Mouse (Mus musculus): Measurements from ENCODE around the gene Trpm4. TPM values are rescaled to one million over a fixed set of nuclear protein-coding genes. Genes with fewer than 3 reads are reported as not detected.

Gene Trpm4
- polyA plus RNA-seq, 1 experiment: 12.8 TPM

GRCm38 (mm10) chr7:45355318-45356020 lies 21.9 kb upstream of the Trpm4 start:
- TF ChIP-seq POLR2A (IDR thresholded peaks at IDR 0.05; ENCODE audit: low read depth, low read length) (no peak), CTCF (IDR thresholded peaks at IDR 0.05; ENCODE audit: borderline replicate concordance, insufficient read depth, low read length) (no peak)
- H3K4me3 ChIP-seq (ENCODE audit: insufficient read depth, low read length): no peak overlapping the region

GRCm38 (mm10) chr7:45353041-45353440 lies 19.5 kb upstream of the Trpm4 start:
- H3K4me1 ChIP-seq (ENCODE audit: control insufficient read depth, insufficient read depth, low read length): no peaks in the 10 kb centered on the region
- no peak overlapping the region for H3K4me3 ChIP-seq (ENCODE audit: insufficient read depth, low read length)
- TF ChIP-seq CTCF (IDR thresholded peaks at IDR 0.05; ENCODE audit: borderline replicate concordance, insufficient read depth, low read length) (no peak), POLR2A (IDR thresholded peaks at IDR 0.05; ENCODE audit: low read depth, low read length) (no peak)
- no peak overlapping the region for H3K27ac ChIP-seq (ENCODE audit: insufficient read depth, low read length)

More at GRCm38 (mm10) chr7:45355318-45356020, 21.9 kb upstream of the Trpm4 start:
- no peaks in the 10 kb centered on the region for H3K4me1 ChIP-seq (ENCODE audit: control insufficient read depth, insufficient read depth, low read length)
- no peak overlapping the region for H3K27ac ChIP-seq (ENCODE audit: insufficient read depth, low read length)

GRCm38 (mm10) chr7:45346905-45347304 lies 13.3 kb upstream of the Trpm4 start:
- no peak for TF ChIP-seq POLR2A (IDR thresholded peaks at IDR 0.05; ENCODE audit: low read depth, low read length)
- TF ChIP-seq CTCF (IDR thresholded peaks at IDR 0.05; ENCODE audit: borderline replicate concordance, insufficient read depth, low read length): no peak
- no peak overlapping the region for H3K4me3 ChIP-seq (ENCODE audit: insufficient read depth, low read length)
- no peak overlapping the region for H3K27ac ChIP-seq (ENCODE audit: insufficient read depth, low read length)
- no peaks in the 10 kb centered on the region for H3K4me1 ChIP-seq (ENCODE audit: control insufficient read depth, insufficient read depth, low read length)

DNA sequence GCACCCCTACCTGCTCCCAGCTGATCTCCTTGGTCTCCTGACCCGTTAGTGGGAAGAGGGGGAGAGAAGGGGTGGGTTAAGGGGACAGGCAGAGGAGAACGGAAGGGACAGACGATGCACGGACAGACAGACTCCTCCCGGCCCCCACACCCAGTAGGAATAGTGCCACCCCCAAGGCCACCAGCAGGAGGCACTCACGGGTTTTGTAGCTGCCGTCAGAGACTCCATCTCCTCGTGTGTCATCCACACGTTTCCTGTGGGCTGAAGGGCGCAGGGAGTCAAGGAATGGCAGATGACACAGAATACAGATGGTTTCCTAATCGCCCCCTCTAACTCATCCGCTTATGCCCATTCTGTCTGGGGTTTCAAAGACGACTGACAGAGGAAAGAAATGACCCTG lies 10.0 kb upstream of the Trpm4 start:
- H3K4me1 ChIP-seq (ENCODE audit: control insufficient read depth, insufficient read depth, low read length): no peaks in the 10 kb centered on the region
- H3K27ac ChIP-seq (ENCODE audit: insufficient read depth, low read length): no peak overlapping the region
- no peak overlapping the region for H3K4me3 ChIP-seq (ENCODE audit: insufficient read depth, low read length)
- no peak for TF ChIP-seq POLR2A (IDR thresholded peaks at IDR 0.05; ENCODE audit: low read depth, low read length)
- no peak for TF ChIP-seq CTCF (IDR thresholded peaks at IDR 0.05; ENCODE audit: borderline replicate concordance, insufficient read depth, low read length)

GRCm38 (mm10) chr7:45342081-45342480 lies 8.5 kb upstream of the Trpm4 start:
- Histone ChIP-seq H3K4me1 (ENCODE audit: control insufficient read depth, insufficient read depth, low read length) (no peaks in the 10 kb centered on the region), H3K27ac (ENCODE audit: insufficient read depth, low read length) (no peak overlapping the region), H3K4me3 (ENCODE audit: insufficient read depth, low read length) (no peak overlapping the region)
- TF ChIP-seq POLR2A (IDR thresholded peaks at IDR 0.05; ENCODE audit: low read depth, low read length) (no peak), CTCF (IDR thresholded peaks at IDR 0.05; ENCODE audit: borderline replicate concordance, insufficient read depth, low read length) (no peak)

DNA sequence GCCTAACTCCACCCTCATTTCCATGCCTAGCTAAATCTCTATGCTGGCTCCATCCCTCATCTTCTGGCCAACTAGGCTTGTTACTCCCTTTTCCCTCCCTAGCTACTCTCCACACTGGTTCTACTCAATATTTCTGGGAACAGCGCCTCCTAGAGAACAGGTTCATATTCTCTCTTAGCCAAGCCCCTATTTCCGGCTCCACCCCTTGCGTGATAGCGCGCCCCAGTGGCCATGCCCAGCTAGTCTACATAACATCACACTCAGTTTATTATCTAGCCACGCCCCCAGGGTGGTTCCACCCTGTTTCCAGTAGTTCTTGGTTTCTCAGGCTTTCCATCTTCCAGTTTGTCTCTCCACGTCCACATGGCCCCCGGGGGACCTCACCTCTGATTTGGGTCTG lies 7.7 kb upstream of the Trpm4 start:
- no peak overlapping the region for H3K27ac ChIP-seq (ENCODE audit: insufficient read depth, low read length)
- no peak overlapping the region for H3K4me3 ChIP-seq (ENCODE audit: insufficient read depth, low read length)
- H3K4me1 ChIP-seq (ENCODE audit: control insufficient read depth, insufficient read depth, low read length): no peaks in the 10 kb centered on the region
- 0 out of 2 replicates have a peak, but pooled peaks have one; percentile 6 for TF ChIP-seq POLR2A (IDR thresholded peaks at IDR 0.05; ENCODE audit: low read depth, low read length)
- TF ChIP-seq CTCF (IDR thresholded peaks at IDR 0.05; ENCODE audit: borderline replicate concordance, insufficient read depth, low read length): peak; percentile 51; the same call in 1 of the 2 replicates

DNA sequence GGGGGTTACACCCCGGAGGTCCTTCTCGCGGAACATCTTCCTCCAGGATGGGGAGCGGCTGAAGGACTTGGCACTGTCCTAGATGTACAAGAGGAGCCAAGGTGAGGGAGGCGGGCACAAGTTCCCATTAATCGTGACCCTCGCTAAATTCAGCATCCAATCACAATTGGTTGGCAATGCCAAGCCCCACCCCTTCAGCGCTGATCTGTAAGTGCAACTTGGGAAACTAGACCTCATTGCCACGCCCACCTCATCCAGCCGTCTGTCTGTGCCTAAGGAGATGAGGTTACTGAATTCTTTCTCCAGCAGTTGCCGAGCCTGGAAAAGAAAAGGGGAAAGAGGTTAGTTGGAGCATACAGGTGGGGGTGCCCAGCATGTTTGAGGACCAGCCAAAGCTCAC lies 7.1 kb upstream of the Trpm4 start:
- TF ChIP-seq CTCF (IDR thresholded peaks at IDR 0.05; ENCODE audit: borderline replicate concordance, insufficient read depth, low read length) (no peak), POLR2A (IDR thresholded peaks at IDR 0.05; ENCODE audit: low read depth, low read length) (0 out of 2 replicates have a peak, but pooled peaks have one; percentile 3)
- Histone ChIP-seq H3K4me3 (ENCODE audit: insufficient read depth, low read length) (peak overlapping the region; percentile 46), H3K27ac (ENCODE audit: insufficient read depth, low read length) (no peak overlapping the region), H3K4me1 (ENCODE audit: control insufficient read depth, insufficient read depth, low read length) (no peaks in the 10 kb centered on the region)

- no peak overlapping the region for H3K27ac ChIP-seq (ENCODE audit: insufficient read depth, low read length)
- peak overlapping the region; percentile 46 for H3K4me3 ChIP-seq (ENCODE audit: insufficient read depth, low read length)
- H3K4me1 ChIP-seq (ENCODE audit: control insufficient read depth, insufficient read depth, low read length): no peaks in the 10 kb centered on the region
- no peak for TF ChIP-seq POLR2A (IDR thresholded peaks at IDR 0.05; ENCODE audit: low read depth, low read length)
- no peak for TF ChIP-seq CTCF (IDR thresholded peaks at IDR 0.05; ENCODE audit: borderline replicate concordance, insufficient read depth, low read length)
Measured at GRCm38 (mm10) chr7:45340066-45340442, 6.5 kb upstream of the Trpm4 start.

GRCm38 (mm10) chr7:45339410-45340065 lies 6.0 kb upstream of the Trpm4 start:
- peak overlapping the region; percentile 46 for H3K4me3 ChIP-seq (ENCODE audit: insufficient read depth, low read length)
- TF ChIP-seq POLR2A (IDR thresholded peaks at IDR 0.05; ENCODE audit: low read depth, low read length) (peak; percentile 85), CTCF (IDR thresholded peaks at IDR 0.05; ENCODE audit: borderline replicate concordance, insufficient read depth, low read length) (no peak)
- H3K27ac ChIP-seq (ENCODE audit: insufficient read depth, low read length): no peak overlapping the region
- H3K4me1 ChIP-seq (ENCODE audit: control insufficient read depth, insufficient read depth, low read length): no peaks in the 10 kb centered on the region
